Mouse (Mus musculus): Measurements from ENCODE around the gene Mif.

DNA sequence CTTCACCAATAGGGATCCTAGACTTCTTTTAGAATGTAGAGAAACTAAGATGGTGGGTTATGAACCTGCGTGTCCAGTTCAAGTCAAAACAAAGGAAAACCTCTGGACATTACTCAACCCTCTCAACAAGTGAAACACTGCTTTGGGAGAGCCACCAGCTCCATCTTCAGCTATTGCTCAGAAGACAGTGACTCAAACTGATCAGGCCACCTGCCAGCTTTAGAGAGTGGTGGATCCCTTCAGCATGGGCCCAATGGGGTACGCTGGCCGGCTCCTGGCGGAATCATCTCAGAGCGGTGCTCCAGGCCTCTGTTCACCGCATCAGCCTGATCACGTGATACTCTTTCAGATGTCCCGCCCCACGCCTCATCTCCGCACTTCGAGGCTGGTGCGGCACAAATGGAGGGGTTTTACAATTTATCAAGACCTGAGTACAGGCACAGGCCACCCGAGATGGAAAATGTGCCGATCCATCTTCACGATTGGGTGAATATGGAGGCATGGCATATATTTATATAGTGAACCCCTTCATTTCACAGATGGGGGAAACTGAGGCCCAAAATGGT, 4.5 kb downstream of the Mif start:
- TF ChIP-seq CTCF (conservative IDR thresholded peaks at IDR 0.05; ENCODE audit: low read length) = no peak
- TF ChIP-seq POU5F1 (IDR thresholded peaks at IDR 0.05; ENCODE audit: borderline replicate concordance, low read length) = no peak
- no peak for TF ChIP-seq NANOG (IDR thresholded peaks at IDR 0.05; ENCODE audit: borderline replicate concordance, low read length)
